Mouse (Mus musculus): ENCODE measurements around the gene Cdhr3.

GRCm38 (mm10) chr12:33130401-33130800, 37.7 kb upstream of the Cdhr3 start:
- TF ChIP-seq POLR2A (IDR thresholded peaks at IDR 0.05; ENCODE audit: low read depth, low read length) (no peak), CTCF (conservative IDR thresholded peaks at IDR 0.05; ENCODE audit: insufficient read depth, insufficient read length, low read depth, low read length) (no peak)

Data from kidney, adult 2 months (tissue).